Mouse (Mus musculus) liver, adult 2 months (tissue): Measurements from ENCODE around the gene Chic2. TPM values are rescaled to one million over a fixed set of nuclear protein-coding genes. Genes with fewer than 3 reads are reported as not detected.

Experiments used
- DNase-seq: peaks from one replicate; pipeline ENCODE4 v3.0.0-alpha.2; 2011; ENCODE audit warnings: low read depth, low spot score; ENCODE audit errors: extremely low read depth
- H3K27ac ChIP-seq: fragments of 200-500 bp; replicated peaks from 2 replicates; pipeline ENCODE4 v1.5.1; 2012; ENCODE audit warnings: low read depth, mild to moderate bottlenecking, control low read depth, inconsistent platforms, low read length; ENCODE audit not compliant: insufficient read depth
- H3K27me3 ChIP-seq: fragments of 200-500 bp; 2 replicates; pipeline ENCODE4 v1.6.1; 2012; ENCODE audit warnings: mild to moderate bottlenecking, moderate library complexity, low read length, inconsistent platforms; ENCODE audit not compliant: control insufficient read depth, insufficient read depth
- H3K36me3 ChIP-seq: fragments of 200-500 bp; 2 replicates; pipeline ENCODE4 v1.6.1; 2012; ENCODE audit warnings: low read length, inconsistent platforms; ENCODE audit not compliant: control insufficient read depth, insufficient read depth
- H3K4me1 ChIP-seq: fragments of 200-500 bp; 2 replicates; pipeline ENCODE4 v1.6.1; 2011; ENCODE audit warnings: low read length; ENCODE audit not compliant: control insufficient read depth, insufficient read depth
- H3K4me3 ChIP-seq: fragments of 200-500 bp; 2 replicates; pipeline ENCODE4 v1.5.1; 2011; ENCODE audit warnings: low read depth, mild to moderate bottlenecking, control low read depth, low read length, moderate library complexity; ENCODE audit not compliant: insufficient read depth
- H3K79me2 ChIP-seq: fragments of 200-500 bp; 2 replicates; pipeline ENCODE4 v1.6.1; 2012; ENCODE audit warnings: inconsistent platforms, mild to moderate bottlenecking, low read length, moderate library complexity; ENCODE audit not compliant: control insufficient read depth, insufficient read depth
- H3K9ac ChIP-seq: fragments of 200-500 bp; 2 replicates; pipeline ENCODE4 v1.6.1; 2012; ENCODE audit warnings: low read depth, mild to moderate bottlenecking, control low read depth, inconsistent platforms, low read length
- CTCF ChIP-seq: fragments of 200-500 bp; IDR thresholded peaks from 2 replicates; pipeline ENCODE4 v1.5.1; 2011; ENCODE audit warnings: low read depth, low read length, control low read depth
- POLR2A ChIP-seq: fragments of 200-500 bp; IDR thresholded peaks from 2 replicates; pipeline ENCODE4 v1.6.1; 2011; ENCODE audit warnings: low read length, control low read depth; ENCODE audit not compliant: insufficient read depth; ENCODE audit errors: extremely low read depth
- WGBS: fragments of 180-500 bp; shearing (Covaris S2); methylation state at CpG from one replicate; pipeline ENCODE4 v1.1.7; 2018; 5-methylcytosine and 5-hydroxymethylcytosine counted together
- polyA plus RNA-seq: library from polyadenylated mRNA; depleted of rRNA; stranded (reverse); fragments of >200 nt; gene quantifications from 2 replicates; pipeline ENCODE4 v1.2.3, GENCODE M21; 2012
- total RNA-seq: library from RNA; depleted of rRNA; stranded (reverse); fragments of >200 nt; gene quantifications from 2 replicates; pipeline ENCODE4 v1.2.3, GENCODE M21; 2014

Chic2 gene
- total and polyA plus RNA-seq, 2 experiments = 3.0 to 11.7 TPM

GRCm38 (mm10) chr5:75075383-75075941 is 30.9 kb upstream of the Chic2 start, which contains the start of gene Gsx2:
Gene Gsx2, plus strand, starts transcription at chr5:75075601.
- DNase-seq = no peak
- no peak within 1 kb of the TSS for H3K9ac ChIP-seq
- no peak within 1 kb of the TSS for H3K27ac ChIP-seq
- no peak within 1 kb of the TSS for H3K4me3 ChIP-seq
- no peaks in the 10 kb centered on the region for H3K4me1 ChIP-seq
- H3K36me3 ChIP-seq = no peaks in the 10 kb centered on the region
- H3K79me2 ChIP-seq = no peaks in the 10 kb centered on the region
- 3% methylated on average over 40 of the region's 41 CpGs for WGBS
- peaks cover 35% of the 10 kb centered on the region for H3K27me3 ChIP-seq
- TF ChIP-seq CTCF = no peak
- TF ChIP-seq POLR2A = no peak

- Histone ChIP-seq H3K9ac (no peak overlapping the region), H3K79me2 (no peaks in the 10 kb centered on the region), H3K36me3 (no peaks in the 10 kb centered on the region), H3K4me1 (no peaks in the 10 kb centered on the region), H3K27ac (no peak overlapping the region), H3K4me3 (no peak overlapping the region), H3K27me3 (peaks cover 35% of the 10 kb centered on the region)
- DNase-seq = no peak
- WGBS = 15% methylated on average over 15 of the region's 15 CpGs
- no peak for TF ChIP-seq CTCF
- TF ChIP-seq POLR2A = no peak
Observed at GRCm38 (mm10) chr5:75074537-75075382, 30.2 kb upstream of the Chic2 start.

- no peak overlapping the region for H3K4me3 ChIP-seq
- no peak for TF ChIP-seq CTCF
- no peak for TF ChIP-seq POLR2A
- peaks cover 32% of the 10 kb centered on the region for H3K27me3 ChIP-seq
- no peak overlapping the region for H3K9ac ChIP-seq
- no peaks in the 10 kb centered on the region for H3K79me2 ChIP-seq
- H3K27ac ChIP-seq = no peak overlapping the region
- 24% methylated on average over 4 of the region's 4 CpGs for WGBS
- no peak for DNase-seq
- H3K4me1 ChIP-seq = no peaks in the 10 kb centered on the region
- no peaks in the 10 kb centered on the region for H3K36me3 ChIP-seq
Observed at GRCm38 (mm10) chr5:75074132-75074531, 29.6 kb upstream of the Chic2 start.

- Histone ChIP-seq H3K4me1 (no peaks in the 10 kb centered on the region), H3K79me2 (no peaks in the 10 kb centered on the region), H3K9ac (no peak overlapping the region), H3K27me3 (peaks cover 32% of the 10 kb centered on the region), H3K27ac (no peak overlapping the region), H3K4me3 (no peak overlapping the region), H3K36me3 (no peaks in the 10 kb centered on the region)
- no peak for DNase-seq
- 26% methylated on average over 3 of the region's 3 CpGs for WGBS
- TF ChIP-seq POLR2A (no peak), CTCF (no peak)
Observed at GRCm38 (mm10) chr5:75073684-75074083, 29.1 kb upstream of the Chic2 start.

GRCm38 (mm10) chr5:75073167-75073566 is 28.6 kb upstream of the Chic2 start:
- H3K27ac ChIP-seq = no peak overlapping the region
- no peaks in the 10 kb centered on the region for H3K79me2 ChIP-seq
- 50% methylated on average over 1 of the region's 1 CpGs for WGBS
- no peak overlapping the region for H3K4me3 ChIP-seq
- H3K36me3 ChIP-seq = no peaks in the 10 kb centered on the region
- peaks cover 32% of the 10 kb centered on the region for H3K27me3 ChIP-seq
- TF ChIP-seq POLR2A = no peak
- TF ChIP-seq CTCF = no peak
- H3K9ac ChIP-seq = no peak overlapping the region
- no peaks in the 10 kb centered on the region for H3K4me1 ChIP-seq
- no peak for DNase-seq

- Histone ChIP-seq H3K4me1 (no peaks in the 10 kb centered on the region), H3K27ac (no peak overlapping the region), H3K4me3 (no peak overlapping the region), H3K9ac (no peak overlapping the region), H3K79me2 (no peaks in the 10 kb centered on the region), H3K36me3 (no peaks in the 10 kb centered on the region), H3K27me3 (peaks cover 35% of the 10 kb centered on the region)
- 13% methylated on average over 4 of the region's 4 CpGs for WGBS
- DNase-seq = no peak
- TF ChIP-seq POLR2A (no peak), CTCF (no peak)
Observed at GRCm38 (mm10) chr5:75072532-75072931, 28.0 kb upstream of the Chic2 start.
